Mouse (Mus musculus): Measurements from ENCODE around the gene Gpt2. TPM values are rescaled to one million over a fixed set of nuclear protein-coding genes. Genes with fewer than 3 reads are reported as not detected.

The Gpt2 gene
- 51.5 and 55.9 TPM in 2 replicates for polyA plus RNA-seq (2012; rRNA removed)

DNA sequence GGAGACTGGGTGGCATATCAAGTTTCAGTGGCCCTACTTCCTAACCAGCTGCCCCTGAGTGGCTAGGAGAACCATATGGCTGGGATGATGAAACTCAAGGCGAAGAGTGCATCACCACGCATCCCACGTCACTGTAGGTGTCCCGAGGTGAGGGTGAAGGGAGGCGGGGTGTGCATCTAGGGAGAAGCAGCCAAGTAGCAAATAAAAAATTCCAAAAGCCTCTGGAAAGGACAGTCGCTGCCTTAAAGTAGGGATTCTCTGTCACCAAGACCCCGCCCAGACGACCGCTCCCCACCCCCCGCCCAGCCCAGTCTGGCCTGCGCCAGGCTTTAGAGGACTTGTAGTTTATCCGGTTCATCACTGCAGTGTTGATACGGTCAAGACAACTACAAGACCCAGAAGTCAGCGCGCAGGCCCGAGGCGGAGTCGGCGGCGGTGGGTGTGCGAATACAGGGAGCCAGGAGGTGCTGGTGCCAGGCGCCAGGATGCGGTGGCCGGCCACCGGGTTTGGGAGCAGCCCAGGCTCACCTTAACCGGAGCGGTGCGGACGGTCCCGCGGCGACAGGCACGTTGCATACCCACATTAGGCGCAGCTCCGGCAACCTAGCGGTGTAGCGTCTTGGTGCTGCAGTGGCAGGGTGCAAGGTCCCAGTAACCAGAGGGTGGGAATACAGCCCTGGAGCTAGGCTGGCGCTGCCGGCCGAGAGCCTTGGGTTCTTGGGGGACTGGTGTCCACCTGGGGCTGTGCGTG, at the start of gene Gpt2:
Gene Gpt2, plus strand, starts transcription at position 452 of the 751 bp plus-strand sequence.
- peak within 1 kb of the TSS; percentile 99 for H3K4me3 ChIP-seq (ENCODE audit: insufficient read depth, low read depth, low read length)
- H3K27me3 ChIP-seq (replicated peaks; ENCODE audit: control insufficient read depth, insufficient read depth, low read length) = no peaks in the 10 kb centered on the region
- peak; percentile 98 for DNase-seq
- peaks cover 4% of the 10 kb centered on the region; the same call in 1 of the 2 replicates for H3K4me1 ChIP-seq (ENCODE audit: control insufficient read depth, insufficient read depth, low read length)
- peak within 1 kb of the TSS; percentile 52; the same call in 1 of the 2 replicates for H3K27ac ChIP-seq (ENCODE audit: insufficient read depth, low read depth, low read length)
- WGBS = under 1% methylated on average over 41 of the region's 41 CpGs
- TF ChIP-seq POLR2A (IDR thresholded peaks at IDR 0.05; ENCODE audit: low read depth, low read length) = peak; percentile 38
- TF ChIP-seq CTCF (conservative IDR thresholded peaks at IDR 0.05; ENCODE audit: insufficient read depth, insufficient read length, low read depth, low read length) = no peak
- no peaks in the 10 kb centered on the region for H3K36me3 ChIP-seq (ENCODE audit: control insufficient read depth, insufficient read depth, low read length)

DNA sequence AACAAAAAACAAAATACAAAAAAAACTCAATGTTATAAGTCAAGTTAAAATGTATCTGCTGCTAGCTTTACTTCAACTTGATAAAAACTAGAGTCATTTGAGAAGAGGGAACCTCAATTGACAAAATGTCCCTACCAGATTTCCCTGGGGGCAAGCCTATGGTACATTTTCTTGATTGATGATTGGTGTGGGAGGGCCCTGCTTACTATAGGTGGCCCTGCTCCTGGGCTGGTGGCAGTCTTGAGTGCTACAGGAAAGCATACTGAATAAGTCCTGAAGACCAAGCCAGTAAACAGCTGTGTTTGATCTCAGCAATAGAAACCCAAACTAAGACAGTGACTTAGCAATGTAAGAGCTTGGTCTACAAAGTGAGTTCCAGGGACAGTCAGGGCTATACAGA, 48.3 kb upstream of the Gpt2 start:
- Histone ChIP-seq H3K4me3 (ENCODE audit: insufficient read depth, low read depth, low read length) (no peak overlapping the region), H3K36me3 (ENCODE audit: control insufficient read depth, insufficient read depth, low read length) (no peaks in the 10 kb centered on the region), H3K27me3 (replicated peaks; ENCODE audit: control insufficient read depth, insufficient read depth, low read length) (no peaks in the 10 kb centered on the region), H3K4me1 (ENCODE audit: control insufficient read depth, insufficient read depth, low read length) (no peaks in the 10 kb centered on the region), H3K27ac (ENCODE audit: insufficient read depth, low read depth, low read length) (no peak overlapping the region)
- DNase-seq = no peak
- TF ChIP-seq POLR2A (IDR thresholded peaks at IDR 0.05; ENCODE audit: low read depth, low read length) (no peak), CTCF (conservative IDR thresholded peaks at IDR 0.05; ENCODE audit: insufficient read depth, insufficient read length, low read depth, low read length) (no peak)

DNA sequence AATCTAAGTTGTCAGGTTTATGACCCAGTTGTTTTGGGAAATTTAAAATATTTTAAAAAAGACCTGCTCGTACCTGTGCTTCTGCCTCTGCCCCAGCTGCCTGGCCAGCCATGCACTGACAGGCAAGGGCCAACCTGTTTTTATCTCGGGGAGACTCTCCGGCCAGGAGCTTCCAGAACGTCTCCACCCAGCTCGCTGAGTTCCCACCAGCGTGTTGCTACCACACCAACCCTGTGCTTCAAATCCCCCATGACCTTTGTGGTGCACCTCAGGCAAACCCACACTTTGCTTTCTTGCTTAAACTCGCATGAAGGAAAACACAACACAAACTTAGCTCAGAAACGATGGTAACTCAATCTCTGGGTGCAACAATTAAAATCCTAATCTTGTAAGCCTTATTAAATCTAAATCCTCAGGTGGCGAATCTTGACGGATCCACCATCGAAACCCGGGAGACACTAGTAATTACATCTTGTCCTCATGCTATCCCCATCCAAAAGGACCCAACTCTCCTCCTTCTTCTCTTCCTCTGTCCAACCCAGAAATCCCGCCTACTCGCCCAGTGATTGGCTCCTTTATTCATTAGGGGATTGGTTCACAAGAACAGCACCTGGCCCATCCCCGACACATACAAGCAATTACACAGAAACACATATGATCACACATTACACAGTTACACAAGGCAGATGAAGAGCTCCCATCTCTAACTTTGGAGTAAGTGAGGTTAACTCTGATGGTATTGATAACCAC, 46.3 kb upstream of the Gpt2 start:
- Histone ChIP-seq H3K4me3 (ENCODE audit: insufficient read depth, low read depth, low read length) (no peak overlapping the region), H3K36me3 (ENCODE audit: control insufficient read depth, insufficient read depth, low read length) (no peaks in the 10 kb centered on the region), H3K27ac (ENCODE audit: insufficient read depth, low read depth, low read length) (no peak overlapping the region), H3K27me3 (replicated peaks; ENCODE audit: control insufficient read depth, insufficient read depth, low read length) (no peaks in the 10 kb centered on the region), H3K4me1 (ENCODE audit: control insufficient read depth, insufficient read depth, low read length) (no peaks in the 10 kb centered on the region)
- DNase-seq = no peak
- WGBS = 88% methylated on average over 15 of the region's 15 CpGs
- TF ChIP-seq CTCF (conservative IDR thresholded peaks at IDR 0.05; ENCODE audit: insufficient read depth, insufficient read length, low read depth, low read length) = no peak
- TF ChIP-seq POLR2A (IDR thresholded peaks at IDR 0.05; ENCODE audit: low read depth, low read length) = no peak

DNA sequence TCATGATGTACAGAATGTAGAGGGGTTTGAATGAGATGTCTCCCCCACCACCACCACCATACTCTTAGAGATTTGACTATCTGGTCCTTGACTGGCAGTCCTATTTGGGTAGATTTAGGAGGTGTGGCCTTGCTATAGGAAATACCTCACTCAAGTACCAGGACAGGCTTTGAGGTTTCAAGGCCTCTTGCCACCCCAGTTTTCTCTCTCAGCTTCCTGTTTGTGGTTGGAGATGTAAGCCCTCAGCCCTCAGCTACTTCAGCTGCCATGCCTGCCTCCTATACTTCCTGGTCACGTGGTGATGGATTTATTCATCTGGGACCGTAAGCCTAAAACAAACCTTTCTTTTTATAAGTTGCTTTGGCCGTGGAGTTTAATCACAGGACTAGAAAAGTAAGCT, 42.0 kb upstream of the Gpt2 start:
- no peak for DNase-seq
- no peaks in the 10 kb centered on the region for H3K4me1 ChIP-seq (ENCODE audit: control insufficient read depth, insufficient read depth, low read length)
- no peak overlapping the region for H3K27ac ChIP-seq (ENCODE audit: insufficient read depth, low read depth, low read length)
- no peaks in the 10 kb centered on the region for H3K27me3 ChIP-seq (replicated peaks; ENCODE audit: control insufficient read depth, insufficient read depth, low read length)
- WGBS = 82% methylated on average over 3 of the region's 3 CpGs
- H3K4me3 ChIP-seq (ENCODE audit: insufficient read depth, low read depth, low read length) = no peak overlapping the region
- TF ChIP-seq CTCF (conservative IDR thresholded peaks at IDR 0.05; ENCODE audit: insufficient read depth, insufficient read length, low read depth, low read length) = no peak
- no peak for TF ChIP-seq POLR2A (IDR thresholded peaks at IDR 0.05; ENCODE audit: low read depth, low read length)
- no peaks in the 10 kb centered on the region for H3K36me3 ChIP-seq (ENCODE audit: control insufficient read depth, insufficient read depth, low read length)

GRCm38 (mm10) chr8:85452328-85452727, 40.0 kb upstream of the Gpt2 start:
- 26% methylated on average over 14 of the region's 14 CpGs for WGBS
- Histone ChIP-seq H3K4me3 (ENCODE audit: insufficient read depth, low read depth, low read length) (no peak overlapping the region), H3K27ac (ENCODE audit: insufficient read depth, low read depth, low read length) (no peak overlapping the region), H3K4me1 (ENCODE audit: control insufficient read depth, insufficient read depth, low read length) (no peaks in the 10 kb centered on the region), H3K36me3 (ENCODE audit: control insufficient read depth, insufficient read depth, low read length) (no peaks in the 10 kb centered on the region), H3K27me3 (replicated peaks; ENCODE audit: control insufficient read depth, insufficient read depth, low read length) (no peaks in the 10 kb centered on the region)
- DNase-seq = no peak
- TF ChIP-seq CTCF (conservative IDR thresholded peaks at IDR 0.05; ENCODE audit: insufficient read depth, insufficient read length, low read depth, low read length) (no peak), POLR2A (IDR thresholded peaks at IDR 0.05; ENCODE audit: low read depth, low read length) (no peak)

DNA sequence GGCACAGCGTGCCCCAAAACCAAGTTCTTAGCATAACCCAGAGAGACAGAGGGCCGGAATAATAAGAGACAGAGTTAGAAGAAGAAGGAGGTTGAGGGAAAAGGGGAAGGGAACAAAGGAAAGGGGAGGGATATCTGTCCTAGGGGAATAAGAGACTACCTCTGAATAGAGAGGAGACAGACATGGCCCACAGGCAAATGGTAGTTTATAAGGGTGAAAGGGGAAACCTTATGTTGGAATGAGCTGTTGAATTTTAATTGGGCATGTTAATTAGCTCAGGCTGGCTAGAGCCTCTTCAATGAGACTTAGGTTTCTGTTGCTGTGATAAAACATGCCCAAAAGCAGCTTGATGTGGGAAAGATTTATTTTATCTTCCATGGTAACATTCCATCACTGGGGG, 39.1 kb upstream of the Gpt2 start:
- 87% methylated on average over 2 of the region's 2 CpGs for WGBS
- Histone ChIP-seq H3K36me3 (ENCODE audit: control insufficient read depth, insufficient read depth, low read length) (no peaks in the 10 kb centered on the region), H3K4me1 (ENCODE audit: control insufficient read depth, insufficient read depth, low read length) (no peaks in the 10 kb centered on the region), H3K4me3 (ENCODE audit: insufficient read depth, low read depth, low read length) (no peak overlapping the region), H3K27ac (ENCODE audit: insufficient read depth, low read depth, low read length) (no peak overlapping the region), H3K27me3 (replicated peaks; ENCODE audit: control insufficient read depth, insufficient read depth, low read length) (no peaks in the 10 kb centered on the region)
- TF ChIP-seq CTCF (conservative IDR thresholded peaks at IDR 0.05; ENCODE audit: insufficient read depth, insufficient read length, low read depth, low read length) (no peak), POLR2A (IDR thresholded peaks at IDR 0.05; ENCODE audit: low read depth, low read length) (no peak)
- DNase-seq = no peak

- Histone ChIP-seq H3K27me3 (replicated peaks; ENCODE audit: control insufficient read depth, insufficient read depth, low read length) (no peaks in the 10 kb centered on the region), H3K4me3 (ENCODE audit: insufficient read depth, low read depth, low read length) (no peak overlapping the region), H3K4me1 (ENCODE audit: control insufficient read depth, insufficient read depth, low read length) (peaks cover 3% of the 10 kb centered on the region; the same call in 1 of the 2 replicates), H3K36me3 (ENCODE audit: control insufficient read depth, insufficient read depth, low read length) (no peaks in the 10 kb centered on the region), H3K27ac (ENCODE audit: insufficient read depth, low read depth, low read length) (no peak overlapping the region)
- TF ChIP-seq POLR2A (IDR thresholded peaks at IDR 0.05; ENCODE audit: low read depth, low read length) (no peak), CTCF (conservative IDR thresholded peaks at IDR 0.05; ENCODE audit: insufficient read depth, insufficient read length, low read depth, low read length) (no peak)
- 67% methylated on average over 8 of the region's 8 CpGs for WGBS
- no peak for DNase-seq
These were observed 37.6 kb upstream of the Gpt2 start for GRCm38 (mm10) chr8:85454750-85455149.
